Mouse (Mus musculus): ENCODE data around the gene Tnpo1. TPM values are rescaled to one million over a fixed set of nuclear protein-coding genes. Genes with fewer than 3 reads are reported as not detected.
A peak's percentile ranks its signal among the peaks of the same experiment; 100 is the strongest.

The Tnpo1 gene
- polyA plus RNA-seq, 1 experiment from 2014 or later: 62.1 TPM

- H3K4me1 ChIP-seq: peaks cover 21% of the 10 kb centered on the region
- WGBS: under 1% methylated on average over 79 of the region's 81 CpGs
- H3K36me3 ChIP-seq: no peaks in the 10 kb centered on the region
- no peaks in the 10 kb centered on the region for H3K9me3 ChIP-seq
- ATAC-seq (ENCODE audit: borderline replicate concordance, extremely low read depth, low FRiP score, low TSS enrichment): peak; percentile 41
- peak overlapping the region; percentile 93 for H3K9ac ChIP-seq
- peak overlapping the region; percentile 84 for H3K4me3 ChIP-seq
- H3K4me2 ChIP-seq: peak overlapping the region; percentile 53
- H3K27me3 ChIP-seq: no peaks in the 10 kb centered on the region
- H3K27ac ChIP-seq: peak overlapping the region; percentile 98
These were observed 111.7 kb downstream of the Tnpo1 start for GRCm38 (mm10) chr13:98814275-98815040.

- Histone ChIP-seq H3K27me3 (no peaks in the 10 kb centered on the region), H3K9me3 (no peaks in the 10 kb centered on the region), H3K9ac (peak overlapping the region; percentile 93), H3K27ac (no peak overlapping the region), H3K4me1 (peaks cover 14% of the 10 kb centered on the region), H3K4me2 (peak overlapping the region; percentile 53), H3K4me3 (peak overlapping the region; percentile 84), H3K36me3 (no peaks in the 10 kb centered on the region)
- 16% methylated on average over 12 of the region's 12 CpGs for WGBS
- ATAC-seq (ENCODE audit: borderline replicate concordance, extremely low read depth, low FRiP score, low TSS enrichment): no peak
These were observed 112.4 kb downstream of the Tnpo1 start for GRCm38 (mm10) chr13:98813596-98814274.

GRCm38 (mm10) chr13:98813167-98813566 is 113.0 kb downstream of the Tnpo1 start:
- peak overlapping the region; percentile 53 for H3K4me2 ChIP-seq
- no peaks in the 10 kb centered on the region for H3K36me3 ChIP-seq
- WGBS: 57% methylated on average over 2 of the region's 2 CpGs
- no peak for ATAC-seq (ENCODE audit: borderline replicate concordance, extremely low read depth, low FRiP score, low TSS enrichment)
- no peak overlapping the region for H3K27ac ChIP-seq
- H3K27me3 ChIP-seq: no peaks in the 10 kb centered on the region
- no peak overlapping the region for H3K9ac ChIP-seq
- H3K4me1 ChIP-seq: peaks cover 13% of the 10 kb centered on the region
- no peaks in the 10 kb centered on the region for H3K9me3 ChIP-seq
- peak overlapping the region; percentile 84 for H3K4me3 ChIP-seq

DNA sequence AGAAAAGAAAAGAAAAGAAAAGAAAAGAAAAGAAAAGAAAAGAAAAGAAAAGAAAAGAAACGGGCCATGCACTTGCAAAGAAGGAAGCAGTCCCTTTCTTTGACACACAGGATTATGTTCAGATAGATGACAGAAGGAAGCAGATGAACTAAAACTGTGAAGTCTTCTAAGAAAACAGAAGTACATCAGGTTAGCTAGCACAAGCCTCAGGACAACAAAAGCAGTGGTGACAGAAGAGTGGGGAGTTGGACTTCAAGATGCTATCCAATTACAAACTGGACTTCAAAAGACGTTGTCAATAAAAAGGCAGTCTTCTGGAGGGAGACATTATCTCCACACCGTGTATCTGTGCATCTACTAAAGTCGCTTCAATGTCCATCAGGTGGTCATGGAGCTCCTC is 113.9 kb downstream of the Tnpo1 start:
- Histone ChIP-seq H3K9ac (no peak overlapping the region), H3K36me3 (no peaks in the 10 kb centered on the region), H3K4me3 (no peak overlapping the region), H3K27me3 (no peaks in the 10 kb centered on the region), H3K4me2 (no peak overlapping the region), H3K27ac (no peak overlapping the region), H3K9me3 (no peaks in the 10 kb centered on the region), H3K4me1 (peaks cover 13% of the 10 kb centered on the region)
- no peak for ATAC-seq (ENCODE audit: borderline replicate concordance, extremely low read depth, low FRiP score, low TSS enrichment)
- 57% methylated on average over 4 of the region's 4 CpGs for WGBS

GRCm38 (mm10) chr13:98810143-98810542 is 116.0 kb downstream of the Tnpo1 start:
- no peak overlapping the region for H3K4me2 ChIP-seq
- H3K9me3 ChIP-seq: no peaks in the 10 kb centered on the region
- no peak overlapping the region for H3K27ac ChIP-seq
- H3K4me3 ChIP-seq: no peak overlapping the region
- WGBS: 45% methylated on average over 6 of the region's 6 CpGs
- H3K4me1 ChIP-seq: peaks cover 8% of the 10 kb centered on the region
- H3K36me3 ChIP-seq: no peaks in the 10 kb centered on the region
- no peak for ATAC-seq (ENCODE audit: borderline replicate concordance, extremely low read depth, low FRiP score, low TSS enrichment)
- no peaks in the 10 kb centered on the region for H3K27me3 ChIP-seq
- H3K9ac ChIP-seq: no peak overlapping the region

- H3K27me3 ChIP-seq: no peaks in the 10 kb centered on the region
- H3K27ac ChIP-seq: no peak overlapping the region
- ATAC-seq (ENCODE audit: borderline replicate concordance, extremely low read depth, low FRiP score, low TSS enrichment): no peak
- H3K4me3 ChIP-seq: no peak overlapping the region
- H3K9me3 ChIP-seq: no peaks in the 10 kb centered on the region
- peaks cover 3% of the 10 kb centered on the region; the same call in 1 of the 2 replicates for H3K36me3 ChIP-seq
- H3K4me2 ChIP-seq: no peak overlapping the region
- 78% methylated on average over 1 of the region's 1 CpGs for WGBS
- no peak overlapping the region for H3K9ac ChIP-seq
- H3K4me1 ChIP-seq: peaks cover 8% of the 10 kb centered on the region
These were observed 117.1 kb downstream of the Tnpo1 start for GRCm38 (mm10) chr13:98809087-98809486.

DNA sequence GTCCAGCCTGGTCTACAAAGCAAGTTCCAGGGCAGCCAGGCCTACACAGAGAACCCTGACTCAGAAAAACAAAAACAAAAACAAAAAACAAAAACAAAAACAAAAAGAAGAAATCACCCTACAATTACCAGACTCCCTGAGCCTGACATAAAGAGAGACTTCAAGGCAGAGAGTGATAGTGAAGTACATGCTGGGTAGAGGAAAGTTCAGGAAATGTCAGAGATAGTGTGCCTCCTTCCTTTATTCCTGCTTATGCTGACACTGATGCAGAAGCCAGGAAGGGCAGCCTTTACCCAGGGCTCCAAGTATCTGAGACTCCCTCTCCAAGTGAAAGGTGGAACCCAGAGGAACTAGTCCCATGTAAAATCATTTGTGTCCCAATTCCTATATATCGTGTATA is 121.7 kb downstream of the Tnpo1 start:
- WGBS: 87% methylated on average over 1 of the region's 1 CpGs
- H3K4me1 ChIP-seq: no peaks in the 10 kb centered on the region
- H3K27ac ChIP-seq: no peak overlapping the region
- no peak overlapping the region for H3K4me3 ChIP-seq
- H3K9ac ChIP-seq: no peak overlapping the region
- ATAC-seq (ENCODE audit: borderline replicate concordance, extremely low read depth, low FRiP score, low TSS enrichment): no peak
- no peak overlapping the region for H3K4me2 ChIP-seq
- H3K36me3 ChIP-seq: peaks cover 32% of the 10 kb centered on the region
- H3K9me3 ChIP-seq: no peaks in the 10 kb centered on the region; the same call in 1 of the 2 replicates
- no peaks in the 10 kb centered on the region for H3K27me3 ChIP-seq

GRCm38 (mm10) chr13:98803699-98804098 is 122.5 kb downstream of the Tnpo1 start:
- Histone ChIP-seq H3K27ac (no peak overlapping the region), H3K4me1 (no peaks in the 10 kb centered on the region), H3K27me3 (no peaks in the 10 kb centered on the region), H3K36me3 (peaks cover 39% of the 10 kb centered on the region), H3K4me2 (no peak overlapping the region), H3K9ac (no peak overlapping the region), H3K9me3 (no peaks in the 10 kb centered on the region; the same call in 1 of the 2 replicates), H3K4me3 (no peak overlapping the region)
- ATAC-seq (ENCODE audit: borderline replicate concordance, extremely low read depth, low FRiP score, low TSS enrichment): no peak
- WGBS: 70% methylated on average over 4 of the region's 4 CpGs

DNA sequence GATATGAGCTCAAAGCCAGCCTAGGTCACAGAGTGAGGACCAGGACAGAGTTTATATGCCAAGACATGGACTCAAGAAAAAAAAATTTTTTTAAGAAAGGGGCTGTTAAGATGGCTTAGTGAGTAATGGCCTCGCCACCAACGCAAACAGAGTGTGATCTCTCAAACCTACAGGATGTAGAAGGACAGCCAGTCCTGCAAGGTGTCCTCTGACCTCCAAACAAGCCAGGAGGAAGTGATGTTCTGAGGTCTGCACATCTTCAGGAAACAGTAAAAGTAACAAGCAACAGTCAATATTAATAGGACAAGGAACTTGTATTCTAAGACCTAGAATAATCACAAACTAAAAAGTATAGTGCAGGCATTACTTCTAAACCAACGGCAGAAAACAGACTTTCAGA is 123.2 kb downstream of the Tnpo1 start:
- no peak for ATAC-seq (ENCODE audit: borderline replicate concordance, extremely low read depth, low FRiP score, low TSS enrichment)
- Histone ChIP-seq H3K27ac (no peak overlapping the region), H3K9me3 (no peaks in the 10 kb centered on the region; the same call in 1 of the 2 replicates), H3K9ac (no peak overlapping the region), H3K4me1 (no peaks in the 10 kb centered on the region), H3K27me3 (no peaks in the 10 kb centered on the region), H3K4me2 (no peak overlapping the region), H3K36me3 (peaks cover 42% of the 10 kb centered on the region), H3K4me3 (no peak overlapping the region)
- WGBS: 77% methylated on average over 3 of the region's 3 CpGs

GRCm38 (mm10) chr13:98795511-98795910 is 130.7 kb downstream of the Tnpo1 start:
- Histone ChIP-seq H3K9me3 (no peaks in the 10 kb centered on the region; the same call in 1 of the 2 replicates), H3K27ac (no peak overlapping the region), H3K4me3 (no peak overlapping the region), H3K4me1 (no peaks in the 10 kb centered on the region), H3K36me3 (peaks cover 36% of the 10 kb centered on the region), H3K27me3 (no peaks in the 10 kb centered on the region), H3K9ac (no peak overlapping the region), H3K4me2 (no peak overlapping the region)
- no peak for ATAC-seq (ENCODE audit: borderline replicate concordance, extremely low read depth, low FRiP score, low TSS enrichment)
- WGBS: 94% methylated on average over 3 of the region's 3 CpGs

DNA sequence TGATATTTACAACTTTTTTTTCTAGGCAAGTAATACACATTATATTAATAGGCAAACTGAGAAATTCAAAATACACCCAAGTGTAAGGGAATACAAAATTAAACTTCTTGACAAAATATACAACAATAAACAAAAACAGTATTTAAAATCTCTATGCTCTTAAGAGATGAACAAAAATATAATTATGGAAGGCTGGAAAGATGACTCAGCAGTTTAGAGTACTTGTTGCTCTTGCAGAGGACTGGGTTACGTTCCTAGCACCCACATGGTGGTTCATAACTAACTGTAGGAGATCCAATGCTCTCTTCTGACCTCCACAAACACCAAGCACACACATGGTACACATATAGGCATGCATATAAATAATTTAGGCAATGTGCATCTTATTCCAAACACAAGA is 133.3 kb downstream of the Tnpo1 start:
- Histone ChIP-seq H3K9ac (no peak overlapping the region), H3K4me1 (no peaks in the 10 kb centered on the region), H3K27me3 (no peaks in the 10 kb centered on the region), H3K27ac (no peak overlapping the region), H3K4me2 (no peak overlapping the region), H3K4me3 (no peak overlapping the region), H3K36me3 (peaks cover 21% of the 10 kb centered on the region), H3K9me3 (no peaks in the 10 kb centered on the region)
- ATAC-seq (ENCODE audit: borderline replicate concordance, extremely low read depth, low FRiP score, low TSS enrichment): no peak
- 89% methylated on average over 1 of the region's 1 CpGs for WGBS

DNA sequence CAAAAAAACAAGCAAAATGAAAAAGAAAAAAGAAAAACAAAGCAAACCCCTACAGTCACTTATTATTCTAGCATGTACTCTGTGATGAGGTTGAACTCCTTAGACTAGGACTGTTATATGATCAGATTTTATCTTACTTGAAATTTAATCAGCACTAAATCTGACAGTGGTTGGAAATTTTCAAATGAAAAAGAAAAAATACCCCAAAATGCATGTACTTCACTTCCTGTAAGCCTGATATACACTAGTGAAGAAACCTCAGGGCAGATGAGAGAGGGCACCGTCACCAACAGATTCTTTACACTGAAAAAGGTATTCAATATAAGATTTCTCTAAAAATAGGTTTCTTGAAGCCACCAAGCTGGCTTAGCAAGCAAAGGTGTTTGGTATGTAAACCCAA is 134.5 kb downstream of the Tnpo1 start:
- Histone ChIP-seq H3K36me3 (peaks cover 19% of the 10 kb centered on the region), H3K27me3 (no peaks in the 10 kb centered on the region), H3K9me3 (no peaks in the 10 kb centered on the region), H3K4me3 (no peak overlapping the region), H3K27ac (no peak overlapping the region), H3K4me1 (no peaks in the 10 kb centered on the region), H3K4me2 (no peak overlapping the region), H3K9ac (no peak overlapping the region)
- no peak for ATAC-seq (ENCODE audit: borderline replicate concordance, extremely low read depth, low FRiP score, low TSS enrichment)
- 95% methylated on average over 1 of the region's 1 CpGs for WGBS
